Mouse (Mus musculus) liver, adult (tissue): ENCODE data around the gene Pde1c.

Experiments used
- GATA4 ChIP-seq: IDR thresholded peaks from 2 replicates; pipeline ENCODE4 v1.6.1; 2014; ENCODE audit warnings: mild to moderate bottlenecking, low read length; ENCODE audit not compliant: insufficient replicate concordance

The Pde1c gene

GRCm38 (mm10) chr6:56489161-56489560, 79.7 kb downstream of the Pde1c start:
- no peak for TF ChIP-seq GATA4

GRCm38 (mm10) chr6:56485078-56485477, 83.8 kb downstream of the Pde1c start:
- TF ChIP-seq GATA4: no peak

DNA sequence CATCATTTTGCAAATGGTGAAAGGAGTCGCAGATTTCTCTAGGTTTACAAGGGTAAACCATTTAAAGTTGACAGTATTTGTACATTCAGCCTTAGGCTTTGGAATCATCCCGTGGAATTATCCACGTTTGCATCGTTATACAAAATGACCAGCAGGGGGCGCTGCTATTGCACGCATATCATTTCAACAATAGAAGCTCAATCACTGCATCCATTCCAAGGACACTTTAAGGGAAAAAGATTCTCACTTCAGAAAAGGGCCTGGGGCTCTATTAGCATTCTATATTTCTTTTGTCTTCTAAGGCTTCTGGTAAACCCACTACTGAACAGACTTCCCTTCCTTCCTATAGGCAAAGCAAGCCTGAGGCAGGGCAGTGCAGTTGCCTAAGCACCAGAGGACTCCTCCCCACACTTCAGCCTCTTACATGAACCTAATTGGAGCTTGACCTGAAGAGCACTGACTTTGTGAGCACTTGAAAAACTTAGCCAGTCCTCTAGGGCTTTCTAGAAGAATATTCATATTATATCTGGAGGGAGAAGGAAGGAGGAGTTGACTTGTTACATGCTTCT, 87.9 kb downstream of the Pde1c start:
- TF ChIP-seq GATA4: no peak

DNA sequence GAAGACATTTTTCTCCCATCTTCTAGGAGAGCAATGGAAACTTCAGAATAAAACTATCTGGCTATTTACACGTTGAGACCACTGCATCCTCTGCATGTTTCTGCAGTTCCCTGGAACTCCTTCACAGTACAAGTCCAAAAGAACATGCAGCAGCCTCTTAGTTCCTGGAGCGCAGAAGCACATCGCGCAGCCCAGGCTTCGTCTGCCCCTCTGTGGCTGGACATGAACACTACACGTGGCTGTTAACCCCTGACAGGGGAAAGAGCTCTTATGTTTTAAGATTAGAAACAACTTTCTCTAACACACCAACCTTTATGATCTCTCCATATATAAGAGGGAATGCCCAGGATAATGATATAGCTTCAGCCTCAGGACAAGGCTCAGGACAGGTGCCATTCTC, 92.3 kb downstream of the Pde1c start:
- no peak for TF ChIP-seq GATA4

DNA sequence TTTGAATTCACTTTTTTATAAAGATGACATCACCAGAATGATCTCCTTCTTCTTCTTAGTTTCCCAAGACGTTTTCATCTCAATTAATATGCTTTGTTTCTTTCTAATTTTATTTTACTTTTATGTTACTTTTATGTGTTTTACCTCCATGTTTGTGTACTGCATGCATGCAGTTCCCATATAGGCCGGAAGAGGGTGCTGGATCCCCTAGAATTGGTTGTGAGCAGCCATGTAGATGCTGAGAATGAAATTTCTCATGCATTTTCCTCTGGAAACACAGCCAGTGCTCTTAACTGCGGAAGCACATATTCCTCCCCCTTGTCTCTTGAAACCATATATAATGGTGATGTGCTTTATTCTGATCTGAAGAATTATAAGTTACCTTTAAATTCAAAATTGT, 110.8 kb downstream of the Pde1c start:
- no peak for TF ChIP-seq GATA4

DNA sequence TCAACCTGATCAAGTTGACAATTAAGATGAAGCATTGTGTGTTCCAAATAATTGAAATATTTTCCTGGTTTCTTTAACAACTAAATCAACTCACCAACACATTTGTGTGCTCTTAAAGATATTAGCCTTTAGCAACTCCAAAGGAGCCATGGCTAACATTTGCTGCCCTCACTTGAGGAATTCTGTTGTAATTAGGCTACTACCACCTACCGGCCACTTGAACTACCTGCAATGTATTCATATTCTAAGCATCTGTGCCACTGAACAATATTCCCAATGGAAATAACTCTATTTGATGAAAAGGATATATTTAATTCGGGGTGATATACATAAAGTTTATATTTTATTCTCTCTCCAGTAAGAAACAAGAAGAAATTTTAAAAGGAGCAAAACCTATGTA, 121.0 kb downstream of the Pde1c start:
- no peak for TF ChIP-seq GATA4

- no peak for TF ChIP-seq GATA4
Measured at GRCm38 (mm10) chr6:56441501-56441900, 127.4 kb downstream of the Pde1c start.

DNA sequence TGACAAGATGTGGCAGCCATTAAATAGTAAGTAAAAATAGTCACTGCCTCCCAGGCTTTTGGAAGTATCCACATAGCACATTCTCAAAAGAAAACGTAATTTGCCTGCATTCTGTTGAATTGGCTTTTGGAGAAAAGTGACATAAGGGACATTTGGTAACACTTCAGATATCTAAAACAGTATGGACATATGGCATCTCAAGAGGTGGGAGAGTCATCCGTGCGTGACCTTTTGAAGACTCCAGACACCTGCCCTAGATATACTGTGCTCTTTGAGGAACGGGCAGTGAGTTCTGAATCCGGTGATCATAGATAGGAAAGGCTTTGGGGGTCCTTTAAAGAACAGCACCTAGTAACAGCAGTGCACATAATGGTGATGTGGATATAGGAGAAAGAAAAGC, 143.1 kb downstream of the Pde1c start:
- TF ChIP-seq GATA4: no peak

DNA sequence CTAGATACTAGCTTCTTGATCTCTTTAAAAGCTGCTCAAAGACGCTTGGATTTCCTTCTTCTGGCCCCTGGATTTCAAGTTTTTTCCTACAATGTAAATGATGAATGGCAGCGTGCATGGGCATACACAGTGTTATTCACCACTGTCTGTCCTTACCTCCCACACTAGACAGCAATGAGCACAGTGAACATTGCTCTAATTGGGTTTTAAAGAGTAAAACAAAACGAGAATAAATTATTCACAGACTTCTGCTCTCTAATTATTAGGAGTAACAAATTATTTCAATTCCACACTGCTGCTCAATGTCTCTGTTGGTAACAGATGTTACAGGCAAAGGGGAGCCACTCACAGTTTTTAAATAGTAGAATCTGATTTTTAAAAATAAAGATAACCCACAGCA, 146.0 kb downstream of the Pde1c start:
- TF ChIP-seq GATA4: no peak

- no peak for TF ChIP-seq GATA4
Measured at GRCm38 (mm10) chr6:56416191-56416590, 152.7 kb downstream of the Pde1c start.

GRCm38 (mm10) chr6:56389178-56389577, 179.7 kb downstream of the Pde1c start:
- TF ChIP-seq GATA4: no peak

DNA sequence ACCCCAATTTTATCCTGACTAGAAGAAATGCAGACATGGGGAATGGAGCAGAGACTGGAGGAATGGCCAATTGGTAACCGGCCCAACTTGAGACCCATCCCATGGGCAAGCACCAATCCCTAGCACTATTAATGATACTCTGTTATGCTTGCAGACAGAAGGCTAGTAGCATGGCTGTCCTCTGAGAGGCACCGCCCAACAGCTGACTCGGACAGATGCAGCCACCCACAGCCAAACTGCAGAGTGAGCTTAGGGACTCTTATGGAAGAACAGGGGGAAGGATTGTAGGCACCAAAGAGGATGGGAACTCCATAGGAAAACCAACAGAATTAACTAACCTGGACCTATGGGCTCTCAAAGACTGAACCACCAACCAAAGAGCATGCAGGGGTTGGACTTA, 192.5 kb downstream of the Pde1c start:
- no peak for TF ChIP-seq GATA4

GRCm38 (mm10) chr6:56374180-56374579, 194.7 kb downstream of the Pde1c start:
- TF ChIP-seq GATA4: no peak

GRCm38 (mm10) chr6:56373753-56374152, 195.2 kb downstream of the Pde1c start:
- no peak for TF ChIP-seq GATA4

DNA sequence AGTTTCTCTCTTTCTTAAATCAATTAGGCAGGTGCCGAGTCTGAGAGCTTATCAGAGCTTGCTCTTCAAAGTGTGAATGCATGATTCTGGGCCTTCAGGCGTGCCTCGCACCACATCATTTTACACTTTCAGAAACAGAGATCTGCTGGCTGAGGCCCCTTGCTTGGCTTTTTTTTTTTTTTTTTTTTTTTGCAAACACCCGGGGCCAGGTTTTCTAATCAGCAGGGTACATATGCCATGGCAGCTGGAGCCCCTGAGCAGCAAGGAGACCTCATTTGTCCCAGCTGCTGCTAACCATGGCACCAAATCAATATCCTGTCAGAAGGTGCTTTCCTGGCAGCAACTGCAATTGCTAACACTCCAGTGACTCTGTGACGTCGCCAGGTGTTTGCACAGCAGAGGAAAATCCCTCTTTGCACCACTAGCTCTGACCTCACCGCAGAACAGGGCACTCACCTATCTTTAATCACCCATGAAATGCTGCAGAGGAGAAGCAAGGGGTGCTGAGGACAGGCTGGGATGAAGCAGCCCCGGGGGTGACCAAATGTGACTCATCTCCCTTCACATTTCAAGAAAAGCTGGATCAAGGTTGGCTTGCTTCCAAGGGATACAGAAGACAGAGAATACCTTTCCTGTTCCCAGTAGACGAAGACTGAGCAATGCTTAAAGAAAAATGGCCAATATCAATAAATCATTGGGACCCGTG, 195.7 kb downstream of the Pde1c start:
- TF ChIP-seq GATA4: no peak

DNA sequence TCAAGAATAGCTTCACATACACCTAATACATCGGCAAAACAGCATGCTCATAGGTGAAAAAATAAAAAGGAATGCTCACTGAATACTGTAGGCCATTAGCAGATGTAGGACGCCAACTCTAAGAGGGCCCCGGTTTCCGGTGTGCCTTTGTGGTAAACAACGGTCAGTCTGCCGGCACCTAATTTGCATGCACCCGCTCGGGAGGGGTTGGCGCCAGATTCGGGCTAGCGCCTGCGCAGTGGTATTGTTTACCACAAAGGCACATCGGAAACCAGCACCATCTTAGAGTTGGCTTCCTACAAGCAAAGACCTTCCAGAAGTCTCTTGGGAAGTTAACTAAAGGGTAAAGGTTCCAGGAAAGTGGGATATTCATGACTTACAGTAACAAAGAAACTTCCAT, 199.4 kb downstream of the Pde1c start:
- no peak for TF ChIP-seq GATA4

DNA sequence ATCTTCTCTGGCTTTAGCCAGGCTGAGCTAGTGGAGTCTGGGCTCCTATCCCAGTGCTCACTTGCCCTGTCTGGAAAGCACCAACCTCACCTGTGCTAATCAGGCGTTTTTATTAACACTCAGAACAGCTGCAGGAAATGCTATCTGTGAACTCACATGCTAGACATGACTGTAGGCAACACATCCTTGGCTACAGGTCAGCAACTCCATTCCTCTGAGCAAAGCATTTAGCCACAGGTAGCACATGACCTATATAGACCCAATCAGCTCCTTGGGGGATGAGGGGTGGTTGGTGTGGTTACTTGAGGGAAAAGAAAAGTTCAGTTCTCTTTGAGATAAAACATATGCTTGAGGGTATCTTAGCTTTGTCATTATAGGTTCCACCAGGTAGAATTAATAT, 200.8 kb downstream of the Pde1c start:
- TF ChIP-seq GATA4: no peak
